Mouse (Mus musculus): ENCODE measurements at regions not wholly inside any gene's neighbourhood (a gene's known extent, or its start where the extent isn't known, plus 50 kb on each side); places are given as distances from the start of the nearest gene placed in this dataset.

DNA sequence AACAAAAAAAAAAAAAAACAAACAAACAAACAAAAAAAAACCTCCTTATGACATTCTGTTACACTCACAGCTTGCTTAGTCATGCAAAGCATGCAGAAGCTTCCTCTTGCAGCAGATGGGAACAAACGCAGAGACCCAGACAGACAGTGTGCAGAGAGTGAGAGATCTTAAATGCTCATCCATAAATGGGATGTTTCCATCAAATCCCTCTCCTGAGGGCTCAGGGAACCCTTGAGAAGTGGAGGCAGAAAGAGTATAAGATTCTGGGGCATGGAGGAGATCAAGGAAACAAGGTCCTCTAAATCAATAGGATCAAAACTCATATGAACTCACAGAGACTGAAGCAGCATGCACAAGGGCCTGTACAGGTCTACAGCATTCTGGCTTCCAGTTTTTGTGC lies 52.5 kb downstream of the Adm start:
- no peak for TF ChIP-seq CTCF (conservative IDR thresholded peaks at IDR 0.05; ENCODE audit: low read length)
- no peak for TF ChIP-seq POU5F1 (IDR thresholded peaks at IDR 0.05; ENCODE audit: borderline replicate concordance, low read length)
